Comparison of ENCODE assay signal across 17 mouse cellular contexts in genomic region chr19:14421691-14422090, GRCm38 (mm10).
DNase-seq lines count a peak whose midpoint lies in the region; ATAC-seq lines count a peak whose summit lies in the region.
"Had no signal": no experiment of that assay in that cellular context is flagged by ENCODE, and none has a peak within 500 bp of the region (broad histone marks: within the 10 kb centered on the region; RNA-seq: fewer than 3 reads in every experiment).

No protein-coding gene starts in this region.

- intact Hi-C loops in left cerebral cortex, postnatal 4 days (cut with DNase I) = no loop called here

- no peak for DNase-seq in frontal cortex, postnatal 25 days (ENCODE audit: low spot score in 2 of 2)
- peak; percentile 17 for DNase-seq in left cerebral cortex, adult 11 months (ENCODE audit: low spot score)
- no peak for DNase-seq in left cerebral cortex, postnatal 4 days
- DNase-seq in right cerebral cortex, postnatal 36 days (ENCODE audit: low spot score in 2 of 2) = peak; percentile 18 to 47
- no peak for DNase-seq in right cerebral cortex, postnatal 14 days
- DNase-seq in adrenal gland, postnatal 25 days = no peak
- DNase-seq: adrenal gland, postnatal 10 days; cerebellum, adult 18-20 months; cerebellum, adult 9-11 months; cerebellum, postnatal 36 days; gastrocnemius, postnatal 10 days; heart, adult 18-20 months; heart, postnatal 10 days; heart, postnatal 4 days had no signal

- ATAC-seq in frontal cortex, adult (ENCODE audit: low TSS enrichment) = peak; percentile 97
- ATAC-seq: forebrain, embryonic 13.5 days; hindbrain, embryonic 16.5 days had no signal

Comparison
In these comparisons a context has a peak if more than half of its experiments do, and no peak if none do; other contexts are left out.
1. DNase-seq: peak in left cerebral cortex, adult 11 months (single experiment) and right cerebral cortex, postnatal 36 days (2 of 2); none in frontal cortex, postnatal 25 days (0 of 2), left cerebral cortex, postnatal 4 days (single experiment), right cerebral cortex, postnatal 14 days (single experiment) and adrenal gland, postnatal 25 days (single experiment).